Mouse (Mus musculus) Patski (cell line): ENCODE measurements around the gene Sorbs2. TPM values are rescaled to one million over a fixed set of nuclear protein-coding genes. Genes with fewer than 3 reads are reported as not detected.

Experiments
- ATAC-seq: fragments of 100-300 bp; one replicate; pipeline ENCODE4 v1.8.0; 2021
- CTCF ChIA-PET: fragments of 350-600 bp; sonication (Branson Sonifier 250); formaldehyde crosslinking; loops from one replicate; lab custom pipeline; 2022; ENCODE audit warnings: inconsistent platforms; lab: Charles Lee
- POLR2A ChIA-PET: fragments of 350-600 bp; sonication (Branson Sonifier 250); formaldehyde crosslinking; loops from one replicate; lab custom pipeline; 2022; ENCODE audit warnings: antibody characterized with exemption, inconsistent platforms; lab: Charles Lee
- DNase-seq: peaks from one replicate; pipeline ENCODE4 v3.0.0-alpha.2; 2011; ENCODE audit warnings: low read depth, low spot score
- H3K27me3 ChIP-seq: fragments of 371-371 bp; one replicate; pipeline ENCODE4 v1.5.1; 2021
- CTCF ChIP-seq: fragments of 100-300 bp; IDR thresholded peaks from one replicate; pipeline ENCODE4 v1.5.1; 2021
- in situ Hi-C: fragments of 300-500 bp; cut with MboI; formaldehyde crosslinking; loops from 3 replicates; pipeline ENCODE4 v1.11.1; 2018; ENCODE audit warnings: low pct_unique_long_range_greater_than_20kb, mixed read lengths
- polyA plus RNA-seq: library from polyadenylated mRNA; unstranded; gene quantifications from one replicate; pipeline ENCODE4 v1.2.3, GENCODE M21; 2021

Gene Sorbs2
- polyA plus RNA-seq, 1 experiment from 2014 or later, result 17.3 TPM

DNA sequence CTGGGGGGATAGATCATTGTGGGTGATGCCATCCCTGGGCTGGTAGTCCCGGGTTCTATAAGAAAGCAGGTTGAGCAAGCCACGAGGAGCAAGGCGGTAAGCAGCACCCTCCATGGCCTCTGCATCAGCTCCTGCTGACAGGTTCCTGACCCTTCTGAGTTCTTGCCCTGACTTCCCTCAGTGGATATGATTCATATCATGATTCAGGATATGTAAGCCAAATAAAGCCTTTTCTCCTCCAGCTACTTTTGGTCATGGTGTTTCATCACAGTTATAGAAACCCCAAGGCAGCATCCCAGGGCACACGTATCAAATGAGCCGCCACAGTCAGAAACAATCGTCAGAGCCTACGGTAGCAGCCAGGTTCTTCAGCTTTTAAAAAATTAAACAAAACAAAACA lies 141.5 kb downstream of the Sorbs2 start:
- ChIA-PET POLR2A (no interaction called here), CTCF (no interaction called here)
- H3K27me3 ChIP-seq, result no peaks in the 10 kb centered on the region
- TF ChIP-seq CTCF, result no peak
- ATAC-seq, result no peak
- in situ Hi-C loops, result no loop called here
- no peak for DNase-seq

GRCm38 (mm10) chr8:45649966-45650365 lies 142.4 kb downstream of the Sorbs2 start:
- ATAC-seq (no peak), DNase-seq (no peak)
- POLR2A ChIA-PET, result no interaction called here
- no peaks in the 10 kb centered on the region for H3K27me3 ChIP-seq
- CTCF ChIA-PET, result interaction anchor here (0.7 kb wide), 1 partner anchor 17 kb away, joined by 3 read pairs; no protein-coding TSS in a partner anchor
- in situ Hi-C loops, result no loop called here
- TF ChIP-seq CTCF, result no peak

GRCm38 (mm10) chr8:45658021-45658420 lies 150.4 kb downstream of the Sorbs2 start:
- ChIA-PET POLR2A (no interaction called here), CTCF (interaction anchor here (0.6 kb wide), 2 partner anchors 10 to 25 kb away, joined by 3 read pairs; no protein-coding TSS in a partner anchor)
- ATAC-seq (no peak), DNase-seq (no peak)
- no peak for TF ChIP-seq CTCF
- H3K27me3 ChIP-seq, result no peaks in the 10 kb centered on the region
- in situ Hi-C loops, result no loop called here

GRCm38 (mm10) chr8:45658458-45659325 lies 151.1 kb downstream of the Sorbs2 start:
- no peak for TF ChIP-seq CTCF
- no peak for DNase-seq
- POLR2A ChIA-PET, result no interaction called here
- CTCF ChIA-PET, result interaction anchor here (0.6 kb wide), 2 partner anchors 11 to 26 kb away, joined by 3 read pairs; no protein-coding TSS in a partner anchor
- no peak for ATAC-seq
- no peaks in the 10 kb centered on the region for H3K27me3 ChIP-seq
- in situ Hi-C loops, result no loop called here

DNA sequence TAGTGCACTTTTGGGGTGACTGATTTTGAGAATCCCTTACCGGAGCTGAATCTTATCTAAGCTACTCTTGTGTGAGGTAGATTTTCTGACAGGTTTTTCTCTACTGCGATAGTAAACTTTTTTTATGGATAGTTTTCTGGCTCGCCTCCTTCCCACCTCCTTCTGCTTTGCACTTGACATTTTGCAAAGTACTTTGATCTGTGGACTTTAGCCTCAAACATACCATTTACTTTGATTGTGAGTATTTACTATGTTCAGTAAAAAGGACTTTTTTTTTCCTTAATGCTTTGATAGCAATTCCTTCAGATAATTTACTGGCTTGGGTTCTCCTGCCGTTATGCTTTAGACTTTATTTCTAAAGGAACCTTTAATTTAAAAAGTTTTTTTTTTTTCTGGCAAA lies 151.9 kb downstream of the Sorbs2 start:
- TF ChIP-seq CTCF, result no peak
- no peak for ATAC-seq
- in situ Hi-C loops, result no loop called here
- DNase-seq, result no peak
- POLR2A ChIA-PET, result no interaction called here
- H3K27me3 ChIP-seq, result no peaks in the 10 kb centered on the region
- CTCF ChIA-PET, result no interaction called here

DNA sequence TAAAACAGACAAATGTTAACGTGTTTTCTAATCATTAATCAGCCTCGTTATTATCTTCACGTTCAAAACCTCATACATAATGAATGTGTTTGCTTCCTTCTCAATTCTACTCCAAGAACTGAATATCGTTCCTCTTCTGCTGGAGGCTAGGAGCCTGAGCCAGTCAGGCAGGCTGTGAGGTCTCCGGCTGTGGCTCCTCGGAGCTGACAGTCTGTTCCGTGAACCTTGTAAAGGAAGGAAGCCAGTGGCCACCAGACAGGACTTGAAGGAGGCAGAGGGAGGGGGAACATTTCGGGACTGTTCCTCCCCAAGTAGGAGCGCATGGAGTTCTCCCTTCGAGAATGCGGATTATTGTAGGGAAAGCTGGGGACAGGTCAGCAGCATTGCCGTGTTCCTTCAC lies 153.0 kb downstream of the Sorbs2 start:
- ATAC-seq, result no peak
- in situ Hi-C loops, result no loop called here
- ChIA-PET POLR2A (interaction anchor here (1.9 kb wide), 1 partner anchor 8 kb away, joined by 5 read pairs; no protein-coding TSS in a partner anchor), CTCF (no interaction called here)
- no peak for DNase-seq
- H3K27me3 ChIP-seq, result no peaks in the 10 kb centered on the region
- TF ChIP-seq CTCF, result no peak

GRCm38 (mm10) chr8:45661605-45662004 lies 154.0 kb downstream of the Sorbs2 start:
- DNase-seq, result no peak
- CTCF ChIA-PET, result no interaction called here
- TF ChIP-seq CTCF, result no peak
- POLR2A ChIA-PET, result interaction anchor here (1.9 kb wide), 1 partner anchor 9 kb away, joined by 5 read pairs; no protein-coding TSS in a partner anchor
- in situ Hi-C loops, result no loop called here
- no peak for ATAC-seq
- no peaks in the 10 kb centered on the region for H3K27me3 ChIP-seq

GRCm38 (mm10) chr8:45666221-45666620 lies 158.6 kb downstream of the Sorbs2 start:
- POLR2A ChIA-PET, result no interaction called here
- CTCF ChIA-PET, result no interaction called here
- DNase-seq, result no peak
- no peak for ATAC-seq
- in situ Hi-C loops, result no loop called here
- H3K27me3 ChIP-seq, result no peaks in the 10 kb centered on the region
- TF ChIP-seq CTCF, result no peak

GRCm38 (mm10) chr8:45673149-45673548 lies 165.6 kb downstream of the Sorbs2 start:
- ATAC-seq (no peak), DNase-seq (no peak)
- ChIA-PET CTCF (interaction anchor here (1.7 kb wide), 1 partner anchor 28 kb away, joined by 4 read pairs; no protein-coding TSS in a partner anchor), POLR2A (no interaction called here)
- in situ Hi-C loops, result no loop called here
- H3K27me3 ChIP-seq, result no peaks in the 10 kb centered on the region
- TF ChIP-seq CTCF, result no peak

- ATAC-seq, result no peak
- ChIA-PET CTCF (no interaction called here), POLR2A (no interaction called here)
- no peaks in the 10 kb centered on the region for H3K27me3 ChIP-seq
- no peak for TF ChIP-seq CTCF
- in situ Hi-C loops, result no loop called here
- no peak for DNase-seq
Measured at GRCm38 (mm10) chr8:45675821-45676279, 168.3 kb downstream of the Sorbs2 start.

DNA sequence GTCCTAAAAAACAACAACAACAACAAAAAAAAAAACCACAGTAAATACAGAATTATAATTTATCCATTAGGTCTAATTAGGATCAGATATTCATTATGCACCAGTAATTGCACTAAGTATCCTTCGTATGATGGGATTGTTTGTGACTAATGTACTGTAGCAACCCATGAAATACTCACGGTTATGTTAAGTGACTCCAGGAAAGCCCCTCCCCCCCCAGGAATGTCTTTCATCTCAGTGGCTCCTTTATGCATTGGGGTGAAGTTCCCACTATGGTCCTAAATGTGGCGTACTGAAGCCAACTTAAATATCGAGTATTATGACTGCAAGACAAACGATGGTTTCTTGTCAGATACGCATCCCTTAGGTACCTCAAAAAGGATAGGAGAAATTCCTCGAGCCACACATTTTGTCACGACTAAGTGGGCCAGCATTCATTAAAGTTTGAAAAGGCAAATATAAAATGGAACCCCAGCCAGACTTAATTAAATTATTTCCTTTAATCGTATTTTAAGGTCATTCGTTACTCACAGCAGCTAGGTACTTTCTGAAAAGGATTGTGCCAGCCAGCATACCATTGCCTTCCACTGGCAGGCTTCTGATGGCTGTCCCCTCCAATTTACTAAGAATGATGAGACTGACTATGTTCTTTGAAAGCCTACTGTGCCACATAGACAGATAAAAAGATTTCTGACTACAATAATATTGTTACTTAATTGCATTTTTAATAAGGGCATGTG lies 169.7 kb downstream of the Sorbs2 start:
- no peaks in the 10 kb centered on the region for H3K27me3 ChIP-seq
- ATAC-seq (no peak), DNase-seq (no peak)
- ChIA-PET POLR2A (no interaction called here), CTCF (no interaction called here)
- TF ChIP-seq CTCF, result no peak
- in situ Hi-C loops, result no loop called here
